Mouse (Mus musculus): ENCODE data around the gene Tbx1. TPM values are rescaled to one million over a fixed set of nuclear protein-coding genes. Genes with fewer than 3 reads are reported as not detected.
A peak's percentile ranks its signal among the peaks of the same experiment; 100 is the strongest.

Tbx1 gene
- total RNA-seq (2021), result under 1 TPM; 0.55 to 0.68 TPM

DNA sequence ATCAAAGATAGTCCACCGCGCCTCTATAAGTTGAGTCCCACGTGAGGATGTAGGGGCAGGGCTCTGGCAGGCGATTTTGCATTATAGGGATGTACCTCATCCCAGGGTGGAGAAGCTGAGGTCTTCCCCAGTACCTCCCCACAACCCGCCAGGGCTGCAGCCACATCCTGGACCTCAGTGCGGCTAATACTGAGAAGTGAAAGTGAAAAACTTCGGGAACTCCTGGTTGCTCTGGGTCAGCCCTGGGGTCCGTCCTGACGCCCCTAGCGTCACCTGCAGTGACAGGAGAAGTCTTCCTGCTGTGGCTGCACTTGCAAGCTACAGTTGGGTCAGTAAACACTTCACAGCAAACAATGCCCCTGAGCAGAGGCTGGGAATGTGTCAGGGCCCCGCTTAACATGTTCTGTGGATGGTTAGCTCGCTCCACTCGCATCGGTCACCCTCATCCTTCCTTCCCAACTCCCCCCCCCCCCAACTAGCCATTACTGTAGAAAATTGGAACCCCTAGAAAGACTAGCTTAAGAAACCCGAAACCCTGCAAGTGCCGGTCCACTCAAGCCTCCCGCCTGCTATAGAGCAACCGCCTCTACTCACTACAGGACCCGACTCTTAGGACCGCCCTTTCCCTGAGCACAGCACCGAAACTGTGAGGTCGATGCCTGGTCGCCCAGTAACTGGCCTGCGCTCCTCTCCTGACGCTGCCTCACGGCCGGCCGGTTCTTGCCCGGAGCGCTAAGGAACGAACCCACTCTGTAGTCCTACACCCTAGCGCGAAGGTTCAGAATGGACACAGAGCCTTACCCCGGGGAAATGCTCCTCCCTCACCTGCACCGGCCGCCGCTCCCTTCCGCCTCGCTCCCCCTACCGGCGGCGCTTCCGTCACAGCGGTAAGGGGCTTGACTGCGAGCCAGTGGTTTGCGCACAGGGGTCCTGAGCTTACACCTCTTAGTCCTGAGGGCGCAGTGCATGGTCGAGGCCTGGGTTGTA is at the start of gene Tbx1:
Gene Tbx1, minus strand, starts transcription at position 868 of the 987 bp plus-strand sequence.
- no peak for DNase-seq

DNA sequence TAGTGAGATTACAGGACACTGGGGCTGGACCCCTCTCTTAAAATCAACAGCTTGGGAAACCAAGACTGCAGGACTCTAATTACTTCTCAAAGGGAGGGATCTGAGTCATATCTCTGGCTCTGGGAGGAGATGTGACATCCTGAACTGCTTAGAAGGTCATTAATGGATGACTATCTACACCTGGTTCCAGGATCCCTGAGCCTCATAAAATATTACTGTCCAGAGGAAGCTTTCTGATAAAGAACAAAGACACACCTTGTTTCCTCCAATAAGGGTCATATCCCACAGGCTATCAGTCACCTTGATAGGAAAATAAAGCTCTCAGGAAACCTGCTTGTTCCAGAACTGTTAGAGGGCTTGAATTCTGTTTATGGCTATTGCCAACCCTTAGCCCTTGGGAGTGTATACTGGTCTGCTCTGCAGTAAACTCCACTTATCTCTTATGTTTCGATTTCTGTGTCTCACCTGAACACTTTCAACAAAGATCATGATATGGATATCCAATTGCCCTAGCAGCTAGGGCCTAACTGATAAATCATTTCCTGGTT is 49.0 kb upstream of the Tbx1 start:
- DNase-seq, result no peak

DNA sequence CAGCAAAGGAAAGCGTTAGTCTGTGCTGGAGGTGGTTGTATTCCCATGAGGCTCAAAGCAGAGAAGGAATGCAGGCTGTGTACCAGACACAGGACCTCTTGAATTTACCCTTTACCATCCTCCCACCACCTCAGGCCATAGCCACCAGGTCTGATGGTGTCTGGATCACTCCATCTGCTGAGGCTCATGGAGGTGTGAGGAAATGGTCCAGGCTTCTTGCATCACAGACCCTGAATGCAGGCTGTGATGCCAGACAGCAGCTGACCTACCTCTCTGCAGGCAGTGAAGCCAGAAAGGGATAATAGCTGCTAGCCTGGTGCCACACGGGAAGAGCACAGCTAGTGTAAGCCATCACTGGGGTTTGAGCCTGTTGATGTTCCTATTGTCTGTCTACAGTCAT is 47.9 kb upstream of the Tbx1 start:
- DNase-seq, result no peak

DNA sequence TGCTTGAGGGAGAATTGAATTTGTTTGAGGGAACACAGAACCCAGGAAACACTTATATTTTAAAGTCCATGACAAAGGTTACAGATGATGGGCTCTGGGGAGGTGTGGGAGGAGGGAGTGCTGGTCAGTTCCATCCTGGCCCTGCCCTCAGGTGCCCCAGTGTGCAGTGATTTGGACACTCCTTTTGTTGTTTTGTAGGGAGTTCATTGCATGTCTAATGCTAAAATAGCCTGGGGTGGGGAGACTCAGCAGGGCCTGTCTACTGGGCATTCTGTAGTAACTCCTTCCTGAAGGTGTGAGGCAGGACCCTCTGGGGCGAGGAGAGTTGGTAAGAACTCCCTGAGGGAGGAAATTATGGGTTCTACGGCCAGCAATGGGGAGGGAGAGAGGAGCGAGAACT is 46.3 kb upstream of the Tbx1 start:
- no peak for DNase-seq

DNA sequence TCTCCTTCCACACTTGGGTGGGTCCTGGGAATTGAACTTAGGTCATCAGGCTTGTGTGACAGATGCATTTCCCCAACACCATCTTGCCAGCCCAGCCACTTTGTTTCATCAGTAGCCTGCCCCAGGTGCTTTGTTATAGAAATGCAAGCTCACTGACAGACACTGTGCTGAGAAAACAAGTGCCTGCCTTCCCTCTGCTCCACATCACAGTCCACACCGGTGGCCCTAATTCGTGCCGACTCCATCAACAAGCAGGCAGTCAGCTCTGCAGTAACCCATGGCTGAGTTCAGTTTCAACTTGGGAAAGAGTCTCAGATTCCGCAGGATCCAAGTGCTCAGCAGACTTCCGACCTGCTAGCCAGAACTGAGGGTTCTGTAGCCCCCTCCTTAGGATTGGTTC is 45.9 kb upstream of the Tbx1 start:
- DNase-seq, result no peak

DNA sequence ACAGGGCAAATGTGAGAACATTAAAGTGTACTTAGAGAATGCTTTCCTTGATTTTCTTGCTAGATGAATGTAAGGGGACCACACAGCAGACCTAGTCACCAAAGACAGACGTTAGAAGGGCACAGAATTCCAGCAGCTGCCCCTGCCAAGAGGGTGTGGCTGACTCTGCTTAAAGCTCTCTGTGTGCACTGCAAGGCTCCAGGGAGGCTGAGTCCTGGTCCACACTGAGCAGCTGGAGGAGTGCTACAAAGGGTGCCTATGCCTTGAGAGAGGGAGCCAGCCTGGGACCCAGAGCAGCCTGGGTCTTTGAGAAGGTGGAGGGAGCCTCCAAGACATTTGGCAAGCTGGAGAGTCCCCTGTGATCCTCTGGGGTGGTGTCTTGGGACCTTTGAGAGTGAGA is 42.9 kb upstream of the Tbx1 start:
- no peak for DNase-seq

DNA sequence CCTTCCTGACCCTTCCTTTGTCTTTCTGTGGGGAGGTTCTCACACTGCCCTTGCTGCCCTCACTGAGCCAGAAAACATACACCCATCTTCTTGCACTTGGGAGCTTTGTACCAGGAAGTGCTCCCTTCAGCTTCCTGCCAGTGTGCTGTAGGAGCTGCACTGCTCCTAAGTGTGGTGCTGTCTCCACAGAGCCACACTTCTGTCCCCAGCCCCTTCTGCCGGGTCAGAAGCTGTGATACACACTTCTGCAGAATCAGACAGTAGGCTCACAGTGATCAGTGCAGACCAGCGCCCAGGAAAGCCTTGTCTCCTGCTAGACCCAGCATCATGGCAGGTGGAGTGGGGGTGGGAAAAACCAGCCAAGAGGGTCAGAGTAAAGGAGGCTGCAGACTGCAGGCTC is 42.3 kb upstream of the Tbx1 start:
- DNase-seq, result no peak

DNA sequence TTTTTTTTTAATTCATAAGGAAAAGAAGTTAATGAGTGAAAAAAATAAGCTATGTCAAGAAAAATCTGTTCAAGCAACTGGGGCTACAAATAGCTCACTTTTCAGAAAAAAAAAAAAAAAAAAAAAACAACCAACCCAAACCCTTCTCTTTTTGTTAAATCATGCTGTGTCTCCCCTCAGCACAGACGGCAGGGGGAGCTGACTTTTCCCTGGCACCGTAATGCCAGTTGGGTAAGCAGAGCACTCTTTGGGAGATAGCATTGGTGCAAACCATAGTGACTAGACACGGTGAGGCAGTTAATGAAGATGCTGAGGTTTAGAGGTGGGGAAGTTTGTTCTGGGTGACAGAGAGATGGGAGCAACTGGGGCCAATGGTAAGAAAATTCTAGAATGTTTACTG is 41.6 kb upstream of the Tbx1 start:
- no peak for DNase-seq

DNA sequence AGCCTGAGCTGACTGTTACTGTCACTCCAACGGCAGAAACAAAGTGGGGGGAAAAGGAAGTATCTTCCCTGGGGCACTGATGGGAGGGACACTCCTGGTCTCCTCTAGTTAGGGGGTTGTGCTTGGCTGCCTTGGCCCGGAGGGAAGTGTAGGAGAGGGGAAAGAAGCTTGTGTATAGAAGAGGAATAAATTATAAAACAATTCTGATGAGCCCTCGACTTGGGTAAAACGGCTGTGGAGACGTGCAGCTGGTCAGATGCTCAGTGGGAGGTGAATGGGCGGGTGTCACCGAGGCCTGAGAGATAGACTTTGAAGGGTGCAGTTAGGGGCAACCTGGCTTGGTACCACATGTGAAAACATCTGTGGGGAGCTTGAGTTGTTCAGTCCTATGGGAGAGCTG is 40.7 kb upstream of the Tbx1 start:
- no peak for DNase-seq

DNA sequence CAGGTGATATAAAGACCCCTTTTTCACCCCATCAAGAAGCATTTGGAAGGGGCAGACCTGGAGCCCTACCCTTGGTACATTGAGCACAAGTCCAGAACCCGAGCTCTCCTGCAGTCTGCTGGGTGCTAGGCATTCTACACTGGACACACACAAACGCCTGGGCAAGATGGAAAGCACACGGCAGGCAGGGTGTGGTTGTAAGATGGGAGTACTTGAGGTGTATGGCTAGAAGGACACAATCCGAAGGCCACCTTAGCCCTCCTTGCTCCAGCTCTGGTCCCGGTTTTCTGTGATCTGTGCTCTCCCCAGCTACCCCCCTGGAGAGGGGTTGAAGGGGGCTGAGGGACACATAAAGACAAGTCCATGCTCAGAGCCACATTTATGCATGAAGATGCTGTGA is 39.8 kb upstream of the Tbx1 start:
- DNase-seq, result no peak

DNA sequence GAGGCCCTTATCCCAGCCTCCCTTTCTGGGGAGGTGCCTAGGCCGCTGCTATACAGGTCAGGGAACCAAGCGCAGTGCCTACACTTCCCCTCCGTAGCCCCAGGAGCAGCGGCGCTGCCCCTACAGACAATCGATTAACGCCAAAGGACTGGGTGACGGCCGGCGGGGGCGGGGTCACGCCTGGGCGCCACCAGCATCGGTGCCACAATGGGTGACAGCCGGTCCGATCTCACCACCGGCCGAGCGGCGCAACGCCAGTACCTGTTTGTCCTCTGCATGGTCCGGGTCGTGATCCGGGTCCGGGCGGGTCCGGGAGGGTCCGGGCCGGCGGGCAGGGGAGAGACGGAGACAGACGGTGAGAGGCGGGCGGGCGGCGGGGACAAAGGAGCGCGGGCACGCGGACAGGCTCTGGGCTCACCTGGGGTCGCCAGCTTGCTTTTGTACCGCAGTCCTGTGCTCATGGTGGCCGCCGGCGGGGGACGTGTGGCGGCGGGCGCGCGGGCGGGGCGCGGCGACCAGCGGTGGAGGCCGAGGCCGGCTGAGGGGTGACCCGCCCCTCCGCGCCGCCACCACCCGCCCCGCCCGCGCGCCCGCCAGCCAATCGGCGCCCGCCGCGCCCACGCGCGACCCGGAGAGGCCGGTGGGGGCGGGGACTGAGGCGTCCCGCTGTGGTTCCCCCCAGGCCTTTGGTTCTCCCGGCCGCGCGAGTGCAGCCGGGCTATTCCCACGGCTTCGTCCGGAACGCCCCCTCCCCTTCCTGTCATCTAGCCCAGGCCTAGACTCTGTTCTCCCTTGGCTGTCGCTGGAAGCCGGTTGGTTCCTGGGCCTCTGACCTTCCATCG is 39.1 kb upstream of the Tbx1 start, which contains the start of gene Sept5:
Gene Sept5, minus strand, starts transcription at position 565 of the 842 bp plus-strand sequence.
- DNase-seq, result peak; percentile 82

DNA sequence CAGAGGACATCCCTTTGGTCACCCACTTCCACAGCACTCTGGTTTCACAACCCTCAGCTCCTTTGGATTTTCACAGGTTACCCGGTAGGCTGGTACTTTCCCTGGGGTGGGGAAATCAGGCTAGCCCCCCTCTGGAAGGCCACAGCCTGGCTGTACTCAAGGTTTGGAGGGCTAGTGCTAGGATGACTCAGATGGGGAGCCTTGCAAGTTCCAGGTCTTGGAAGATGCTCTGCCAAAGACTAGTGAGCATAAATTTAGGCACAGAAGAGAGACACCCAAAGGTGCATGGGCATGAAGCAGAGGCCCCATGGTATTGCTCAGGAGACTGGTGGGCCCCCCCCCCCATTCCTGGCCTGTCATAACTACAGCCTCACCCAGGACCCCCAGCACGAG is 38.5 kb upstream of the Tbx1 start:
- DNase-seq, result no peak

DNA sequence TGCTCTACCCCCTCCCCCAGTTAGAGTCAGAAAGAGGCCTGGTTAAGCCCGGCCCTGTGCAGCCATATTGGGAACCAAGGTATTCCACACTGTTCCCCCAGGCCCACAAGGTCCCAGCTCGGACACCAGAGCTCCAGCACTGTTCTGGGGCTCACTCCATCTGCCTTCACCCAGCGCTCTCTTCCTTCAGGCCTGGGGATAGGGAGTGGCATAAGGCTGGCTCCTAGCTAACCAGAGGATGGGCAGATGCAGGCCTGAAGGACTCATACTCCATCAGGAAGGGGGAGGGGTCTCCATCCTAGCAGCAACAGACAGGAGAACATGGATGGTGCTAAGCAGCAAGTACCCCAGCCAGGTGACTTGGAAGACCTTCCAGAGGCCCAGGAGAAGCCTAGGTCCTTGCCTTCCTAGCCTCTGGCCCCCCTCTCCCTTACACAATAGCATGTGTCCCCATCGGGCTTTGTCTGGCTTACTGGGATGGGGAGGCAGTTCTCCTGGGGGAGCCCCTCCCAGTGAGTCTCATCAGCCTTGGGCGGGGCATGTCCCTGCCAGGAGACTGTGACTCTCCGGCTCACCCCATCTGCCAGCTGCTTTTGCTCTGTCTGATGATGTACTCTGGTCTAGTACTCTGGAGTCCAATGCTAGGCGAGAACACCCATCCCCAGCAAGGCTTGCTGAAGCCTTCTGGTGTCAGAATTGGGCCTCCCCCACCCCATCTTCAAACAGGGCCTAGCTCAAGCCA is 37.9 kb upstream of the Tbx1 start:
- DNase-seq, result no peak

DNA sequence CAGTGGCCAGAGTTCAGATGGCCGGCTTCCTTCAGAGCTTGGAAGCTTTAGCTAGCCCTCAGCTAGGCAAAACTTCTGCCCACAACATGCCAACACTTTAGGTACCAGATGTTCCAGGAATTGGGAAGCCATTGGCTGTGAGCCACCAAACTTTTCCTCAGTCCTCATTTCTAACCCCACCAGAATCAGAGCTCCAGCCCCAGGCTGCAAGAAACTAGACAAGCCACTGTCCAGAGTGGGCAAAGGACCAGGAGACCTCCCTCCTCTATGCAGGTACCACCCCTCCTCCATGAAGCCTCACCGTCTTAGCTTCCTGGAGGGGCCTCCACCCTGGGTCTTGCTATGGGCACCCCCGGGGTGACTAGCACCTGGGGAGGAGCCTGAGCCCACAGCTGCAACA is 36.7 kb upstream of the Tbx1 start:
- DNase-seq, result no peak

DNA sequence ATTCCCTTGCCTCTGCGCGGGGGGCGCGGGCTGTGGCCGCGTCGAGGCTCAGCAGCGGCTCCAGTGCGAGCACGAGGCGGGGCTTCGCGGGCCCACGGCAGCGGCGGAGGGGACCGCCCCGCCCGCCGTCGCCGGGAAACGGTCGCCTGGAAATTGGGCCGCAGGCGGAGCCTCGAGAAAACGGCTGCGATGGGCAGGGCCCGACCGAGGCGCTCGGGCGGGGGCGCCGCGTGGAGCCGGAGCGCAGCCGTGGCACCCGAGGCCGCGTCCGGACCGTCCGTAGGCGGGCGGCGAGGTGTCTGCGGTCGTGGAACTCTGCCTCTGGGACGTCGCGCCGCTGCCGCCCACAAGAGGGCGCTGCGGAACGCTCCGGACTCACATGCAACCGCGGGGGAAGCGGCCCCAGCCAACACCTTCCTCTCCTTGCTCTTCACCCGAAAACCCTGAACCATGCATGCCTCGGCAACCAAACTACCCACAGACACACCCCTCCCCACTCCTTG is 36.0 kb upstream of the Tbx1 start, which contains the start of gene Gm49601:
Gene Gm49601, minus strand, starts transcription at position 52 of the 503 bp plus-strand sequence.
- peak; percentile 87 for DNase-seq

DNA sequence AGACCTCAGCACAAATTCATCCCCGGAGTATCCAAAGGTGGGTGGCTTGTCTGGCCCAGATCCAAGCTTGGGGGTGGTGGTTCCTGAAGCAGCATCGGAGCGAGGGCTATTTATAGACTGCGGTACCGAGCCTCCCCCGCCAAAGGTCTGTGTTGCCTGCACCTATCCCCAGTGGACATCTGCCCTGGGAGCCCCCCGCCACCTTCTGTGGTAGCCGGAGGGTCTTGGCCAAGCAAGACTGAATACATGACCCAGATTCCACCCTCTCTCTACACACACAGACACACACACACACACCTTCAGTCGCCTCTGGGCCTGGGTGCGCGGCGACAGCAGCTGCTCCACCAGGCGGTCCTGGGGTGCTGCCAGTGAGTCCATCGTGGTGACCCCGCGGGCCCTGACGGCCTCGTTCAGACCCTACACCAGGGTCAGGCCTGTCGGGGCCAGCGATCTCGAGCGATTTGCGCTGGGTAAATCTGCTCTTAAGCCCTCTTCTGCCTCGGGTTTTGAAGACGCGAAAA is 35.4 kb upstream of the Tbx1 start:
- no peak for DNase-seq

DNA sequence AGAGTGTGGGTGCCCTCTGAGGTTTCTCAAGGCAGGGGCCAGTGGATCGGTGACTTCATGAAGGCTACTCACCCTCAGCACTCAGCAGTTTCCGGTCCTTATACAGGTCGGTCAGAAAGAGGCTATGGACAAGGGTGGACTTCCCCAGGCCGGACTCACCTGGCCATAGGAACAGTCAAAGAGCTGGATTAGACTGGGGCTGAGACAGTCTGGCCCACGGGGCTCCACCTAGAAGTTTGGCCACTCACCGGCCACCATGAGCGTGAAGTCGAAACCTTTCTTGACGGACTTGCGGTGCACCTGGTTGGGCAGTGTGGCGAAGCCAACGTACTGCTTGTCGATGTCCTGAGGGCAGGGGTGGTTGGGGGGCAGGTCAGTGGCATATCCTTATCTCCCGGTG is 34.6 kb upstream of the Tbx1 start:
- DNase-seq, result no peak

DNA sequence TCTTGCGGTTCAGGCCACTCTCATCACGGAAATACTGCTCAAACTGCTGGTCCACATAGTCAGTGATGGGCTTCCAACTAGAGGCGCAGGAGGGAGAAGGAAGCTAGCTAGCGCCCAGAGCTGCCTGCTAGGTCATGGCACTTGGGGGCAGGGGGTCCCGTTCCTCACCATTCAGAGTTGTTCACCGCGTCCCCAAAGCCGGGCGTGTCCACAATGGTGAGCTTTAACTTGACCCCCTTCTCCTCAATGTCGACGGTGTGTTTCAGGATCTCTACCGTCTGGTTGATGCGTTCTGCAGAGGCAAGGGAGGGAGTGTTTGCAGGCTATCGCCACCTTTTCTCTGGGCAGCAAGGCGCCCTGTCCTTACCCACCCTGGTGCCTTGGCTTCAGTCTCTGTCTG is 34.2 kb upstream of the Tbx1 start:
- DNase-seq, result no peak

DNA sequence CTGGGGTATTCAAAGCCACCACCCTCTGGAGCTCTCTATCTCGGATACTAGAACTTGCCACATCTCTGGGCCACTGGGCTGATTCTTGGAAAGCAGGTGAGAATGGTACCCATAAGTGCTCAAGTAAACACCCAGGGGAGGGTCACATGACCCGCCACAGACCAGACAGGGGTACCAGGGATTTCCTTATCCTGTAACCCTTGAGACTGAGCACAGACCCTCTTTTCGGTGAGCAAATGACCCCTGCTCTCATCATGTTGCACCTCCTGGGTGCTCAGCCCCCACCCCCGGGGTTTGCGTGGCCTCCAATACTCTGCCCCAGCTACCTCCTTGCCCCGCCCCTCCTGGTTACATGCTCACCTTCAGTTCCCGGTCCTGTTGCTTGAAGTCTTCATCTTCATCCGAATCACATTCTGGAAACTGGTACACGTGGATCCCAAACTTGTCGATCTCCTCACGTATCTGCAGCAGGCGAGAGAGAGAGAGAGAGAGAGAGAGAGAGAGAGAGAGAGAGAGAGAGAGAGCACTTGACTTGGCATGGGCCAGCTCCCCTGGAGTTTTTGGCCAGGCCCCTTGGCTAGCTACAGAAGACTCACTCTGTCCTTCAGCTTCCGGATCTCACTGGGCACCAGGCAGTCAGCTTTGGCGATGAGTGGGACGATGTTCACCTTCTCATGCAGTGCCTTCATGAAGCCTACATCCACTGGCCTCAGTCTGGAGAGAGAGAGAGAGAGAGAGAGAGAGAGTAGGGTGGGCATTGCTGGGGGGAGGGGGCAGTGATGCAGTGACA is 33.5 kb upstream of the Tbx1 start:
- no peak for DNase-seq

DNA sequence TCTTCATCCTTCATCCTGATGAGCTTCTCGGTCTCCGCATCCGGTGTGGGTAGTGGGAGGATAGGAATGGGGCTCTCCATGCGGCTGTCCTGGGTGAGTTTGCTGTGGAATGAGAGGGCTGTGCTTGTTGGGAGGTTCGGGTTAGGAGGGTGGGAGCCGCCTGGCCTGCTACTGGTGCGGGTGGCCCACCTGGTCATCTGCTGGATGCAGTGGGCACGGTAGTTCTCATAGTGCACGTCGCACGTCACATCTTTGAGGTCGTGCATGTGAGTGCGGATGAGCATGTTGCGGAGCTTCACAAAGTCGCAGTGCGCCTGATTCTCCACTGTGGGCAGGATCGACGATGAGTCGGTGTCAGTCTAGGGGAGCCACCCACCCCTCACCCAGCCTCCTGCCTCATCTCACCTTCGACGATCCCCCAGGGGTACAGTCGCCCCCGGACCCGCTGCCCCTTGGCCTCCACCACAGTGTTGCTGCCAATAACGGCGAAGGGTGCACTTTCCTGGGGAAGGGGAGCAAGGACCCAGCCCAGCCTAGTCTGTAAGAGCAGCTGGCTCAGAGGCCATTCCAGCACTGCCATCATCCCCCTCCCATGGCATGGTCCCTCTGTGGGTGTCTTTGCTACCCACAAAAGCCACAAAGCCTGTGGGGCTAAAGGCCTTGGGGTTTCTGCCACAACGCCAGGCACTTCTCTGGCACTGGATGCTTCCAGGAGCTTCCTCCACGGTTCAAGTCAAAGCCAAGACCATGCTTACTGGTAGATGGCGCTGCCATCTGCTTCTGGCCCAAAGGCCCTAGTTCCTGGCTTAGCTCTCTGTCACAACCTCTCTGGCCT is 32.7 kb upstream of the Tbx1 start:
- DNase-seq, result no peak

Measured in heart, postnatal 4 days (tissue).